Mouse (Mus musculus): ENCODE results near the gene Usp46. TPM values are rescaled to one million over a fixed set of nuclear protein-coding genes. Genes with fewer than 3 reads are reported as not detected.

The Usp46 gene
- polyA plus RNA-seq, 1 experiment from 2014 or later = 37.7 TPM

DNA sequence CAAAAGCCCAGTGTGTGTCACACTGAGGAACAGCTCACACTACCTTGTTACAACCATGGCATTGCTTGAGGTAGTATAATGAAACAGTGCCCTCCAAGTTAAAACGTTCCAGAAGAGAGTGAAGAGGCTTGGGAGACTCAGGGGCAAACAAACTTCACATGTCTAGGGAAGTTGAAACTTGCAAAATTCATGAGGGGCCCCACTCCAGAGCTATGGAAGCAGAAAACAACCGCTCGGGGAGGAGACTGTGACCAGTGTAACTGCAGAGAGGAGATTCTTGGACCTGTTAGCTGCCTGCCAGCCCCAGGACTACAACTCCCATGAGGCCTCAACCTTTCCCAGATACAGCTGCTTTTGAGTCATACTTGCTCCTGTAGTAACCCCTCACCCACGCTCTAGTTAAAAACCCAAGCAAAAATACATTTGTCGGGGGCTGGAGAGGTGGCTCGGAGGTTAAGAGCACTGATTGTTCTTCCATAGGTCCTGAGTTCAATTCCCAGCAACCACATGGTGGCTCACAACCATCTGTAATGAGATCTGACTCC, 25.4 kb downstream of the Usp46 start:
- Histone ChIP-seq H3K4me1 (ENCODE audit: control insufficient read depth, insufficient read depth, low read depth, low read length) (peaks cover 7% of the 10 kb centered on the region; the same call in 1 of the 2 replicates), H3K4me3 (ENCODE audit: low read length) (no peak overlapping the region), H3K36me3 (ENCODE audit: control insufficient read depth, insufficient read depth, low read length) (no peaks in the 10 kb centered on the region), H3K27ac (ENCODE audit: low read depth, low read length) (no peak overlapping the region), H3K9ac (ENCODE audit: low read depth, low read length) (no peak overlapping the region), H3K27me3 (replicated peaks; ENCODE audit: control insufficient read depth, insufficient read depth, low read length) (no peaks in the 10 kb centered on the region), H3K4me2 (ENCODE audit: low read length) (no peak overlapping the region), H3K9me3 (ENCODE audit: control insufficient read depth, low read length) (no peaks in the 10 kb centered on the region)
- 78% methylated on average over 6 of the region's 6 CpGs for WGBS
- ATAC-seq = no peak

DNA sequence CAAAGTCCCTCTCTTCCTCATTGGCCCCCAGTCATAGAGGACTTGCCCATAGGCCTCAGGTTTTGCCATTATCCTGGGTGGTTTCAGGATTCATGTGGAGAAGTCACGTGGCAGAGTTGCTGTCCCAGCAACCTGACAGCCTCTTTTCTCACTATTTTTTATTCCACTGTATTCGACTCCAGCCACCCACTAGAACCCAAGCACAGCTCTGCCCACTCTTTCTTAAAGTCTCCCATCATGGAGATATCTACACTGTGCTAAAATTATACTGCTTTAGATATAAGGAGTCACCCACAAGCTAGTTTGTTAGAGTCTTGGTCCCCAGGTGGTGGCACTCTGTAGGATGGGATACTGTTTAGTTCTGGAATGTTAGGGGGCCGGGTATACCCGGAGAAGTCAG, 27.7 kb downstream of the Usp46 start:
- Histone ChIP-seq H3K9ac (ENCODE audit: low read depth, low read length) (no peak overlapping the region), H3K4me2 (ENCODE audit: low read length) (no peak overlapping the region), H3K27ac (ENCODE audit: low read depth, low read length) (no peak overlapping the region), H3K4me1 (ENCODE audit: control insufficient read depth, insufficient read depth, low read depth, low read length) (peaks cover 6% of the 10 kb centered on the region; the same call in 1 of the 2 replicates), H3K9me3 (ENCODE audit: control insufficient read depth, low read length) (no peaks in the 10 kb centered on the region), H3K4me3 (ENCODE audit: low read length) (no peak overlapping the region), H3K27me3 (replicated peaks; ENCODE audit: control insufficient read depth, insufficient read depth, low read length) (no peaks in the 10 kb centered on the region), H3K36me3 (ENCODE audit: control insufficient read depth, insufficient read depth, low read length) (peaks cover 2% of the 10 kb centered on the region; the same call in 1 of the 2 replicates)
- WGBS = 91% methylated on average over 4 of the region's 4 CpGs
- no peak for ATAC-seq

DNA sequence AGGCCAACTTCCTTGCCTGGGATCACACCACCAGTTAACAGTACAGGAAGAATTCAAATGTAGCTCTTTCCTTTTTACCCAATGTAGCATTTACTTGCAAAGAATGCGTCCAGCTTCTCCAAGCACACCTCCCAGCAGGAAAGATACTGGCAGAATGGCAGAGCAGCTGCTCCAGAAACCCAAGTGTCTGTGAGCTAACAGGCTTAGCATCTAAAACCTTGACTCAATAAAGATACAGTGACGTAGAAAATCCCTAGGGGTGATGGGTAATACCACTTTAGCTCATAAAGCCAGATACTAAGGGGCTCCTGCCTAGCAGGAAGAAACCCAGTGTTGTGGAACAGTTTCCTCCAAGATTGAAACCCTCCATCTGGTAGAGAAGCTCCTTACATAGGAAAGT, 32.8 kb downstream of the Usp46 start:
- 61% methylated on average over 2 of the region's 2 CpGs for WGBS
- ATAC-seq = no peak
- Histone ChIP-seq H3K27ac (ENCODE audit: low read depth, low read length) (no peak overlapping the region), H3K36me3 (ENCODE audit: control insufficient read depth, insufficient read depth, low read length) (peaks cover 6% of the 10 kb centered on the region; the same call in 1 of the 2 replicates), H3K4me3 (ENCODE audit: low read length) (no peak overlapping the region), H3K9me3 (ENCODE audit: control insufficient read depth, low read length) (no peaks in the 10 kb centered on the region), H3K9ac (ENCODE audit: low read depth, low read length) (no peak overlapping the region), H3K4me1 (ENCODE audit: control insufficient read depth, insufficient read depth, low read depth, low read length) (no peaks in the 10 kb centered on the region), H3K4me2 (ENCODE audit: low read length) (no peak overlapping the region), H3K27me3 (replicated peaks; ENCODE audit: control insufficient read depth, insufficient read depth, low read length) (no peaks in the 10 kb centered on the region)

DNA sequence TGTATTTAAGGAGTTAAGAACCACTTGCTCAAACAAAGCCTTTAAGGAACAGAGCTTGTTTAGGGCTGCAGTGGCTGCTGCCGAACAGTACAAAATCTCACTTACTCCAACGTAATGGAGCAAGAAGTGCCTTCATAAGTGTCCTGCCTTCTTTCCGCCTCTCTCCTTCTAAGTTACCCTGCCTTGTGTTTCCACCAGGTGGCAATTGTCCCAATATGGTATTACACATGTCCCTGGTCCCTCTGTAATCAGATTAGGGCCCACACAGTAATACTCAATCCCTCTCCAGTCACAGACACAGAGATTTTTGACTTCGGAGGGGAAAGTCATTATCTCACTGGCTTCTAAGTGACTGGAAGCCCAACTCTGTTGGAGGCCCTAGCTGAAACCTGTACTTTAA, 34.1 kb downstream of the Usp46 start:
- no peak overlapping the region for H3K27ac ChIP-seq (ENCODE audit: low read depth, low read length)
- no peak overlapping the region for H3K4me2 ChIP-seq (ENCODE audit: low read length)
- H3K27me3 ChIP-seq (replicated peaks; ENCODE audit: control insufficient read depth, insufficient read depth, low read length) = no peaks in the 10 kb centered on the region
- peaks cover 6% of the 10 kb centered on the region; the same call in 1 of the 2 replicates for H3K36me3 ChIP-seq (ENCODE audit: control insufficient read depth, insufficient read depth, low read length)
- H3K9ac ChIP-seq (ENCODE audit: low read depth, low read length) = no peak overlapping the region
- no peak overlapping the region for H3K4me3 ChIP-seq (ENCODE audit: low read length)
- no peaks in the 10 kb centered on the region for H3K4me1 ChIP-seq (ENCODE audit: control insufficient read depth, insufficient read depth, low read depth, low read length)
- no peaks in the 10 kb centered on the region for H3K9me3 ChIP-seq (ENCODE audit: control insufficient read depth, low read length)
- WGBS = 89% methylated on average over 4 of the region's 4 CpGs
- no peak for ATAC-seq

DNA sequence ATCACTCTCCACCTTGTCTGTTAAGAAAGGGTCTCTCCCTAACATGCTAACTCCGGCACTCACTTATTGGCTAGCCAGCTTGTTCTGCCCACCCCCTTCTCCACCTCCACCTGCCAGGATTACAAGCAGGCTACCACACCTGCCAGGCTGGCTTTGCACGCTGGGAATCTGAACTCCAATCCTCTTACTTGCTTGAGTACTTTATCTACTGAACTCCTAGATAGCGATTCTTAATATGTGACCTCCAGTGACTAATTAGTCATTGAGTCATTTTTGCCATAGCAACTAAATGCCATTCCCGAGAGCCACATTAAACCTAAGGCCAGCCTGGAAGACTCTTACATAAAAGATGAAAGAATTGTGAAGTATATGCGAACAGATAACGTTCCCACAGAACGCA, 38.4 kb downstream of the Usp46 start:
- WGBS = 70% methylated on average over 7 of the region's 7 CpGs
- H3K9ac ChIP-seq (ENCODE audit: low read depth, low read length) = no peak overlapping the region

DNA sequence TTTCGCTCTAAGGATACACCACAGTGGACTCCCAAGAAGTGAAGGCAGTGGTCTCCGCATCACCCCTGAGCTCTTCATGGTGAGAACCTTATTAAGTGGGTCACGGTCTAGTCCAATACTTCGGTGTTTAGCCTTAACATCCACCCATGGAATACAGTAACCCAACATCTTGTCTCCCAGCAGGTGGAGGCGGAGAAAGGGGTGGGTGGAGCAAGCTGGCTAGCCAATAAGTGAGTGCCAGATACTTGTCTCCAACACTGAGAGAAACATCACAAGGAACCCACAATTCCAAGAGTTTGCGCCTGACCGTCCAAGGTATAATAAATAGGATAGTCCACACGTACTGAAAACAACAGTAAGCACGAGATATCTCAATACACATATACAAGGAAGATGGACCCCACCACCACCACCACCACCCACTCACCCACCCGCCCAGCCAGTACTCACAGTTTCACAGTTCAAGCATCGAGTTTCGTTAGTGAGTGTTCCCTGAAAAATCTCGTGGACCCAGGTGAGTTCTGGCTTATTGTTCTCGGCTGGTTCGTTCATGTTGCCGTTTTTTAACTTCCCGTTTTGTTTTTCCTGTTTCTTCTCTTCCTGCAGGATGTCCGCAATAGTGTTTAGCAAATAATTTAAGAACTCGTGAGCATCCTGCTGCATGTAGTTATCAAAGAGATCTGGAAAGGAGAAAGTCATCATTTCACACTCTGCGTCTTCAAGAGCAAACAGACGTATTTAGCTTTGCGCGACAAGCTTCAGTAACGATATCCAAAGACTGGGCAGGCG, 39.3 kb downstream of the Usp46 start:
- Histone ChIP-seq H3K27ac (ENCODE audit: low read depth, low read length) (no peak overlapping the region), H3K4me2 (ENCODE audit: low read length) (no peak overlapping the region), H3K4me3 (ENCODE audit: low read length) (no peak overlapping the region), H3K27me3 (replicated peaks; ENCODE audit: control insufficient read depth, insufficient read depth, low read length) (no peaks in the 10 kb centered on the region), H3K4me1 (ENCODE audit: control insufficient read depth, insufficient read depth, low read depth, low read length) (no peaks in the 10 kb centered on the region), H3K36me3 (ENCODE audit: control insufficient read depth, insufficient read depth, low read length) (peaks cover 10% of the 10 kb centered on the region; the same call in 1 of the 2 replicates), H3K9ac (ENCODE audit: low read depth, low read length) (no peak overlapping the region), H3K9me3 (ENCODE audit: control insufficient read depth, low read length) (no peaks in the 10 kb centered on the region)
- ATAC-seq = no peak
- 91% methylated on average over 25 of the region's 25 CpGs for WGBS

More for the DNA sequence above, 38.4 kb downstream of the Usp46 start:
- no peak overlapping the region for H3K27ac ChIP-seq (ENCODE audit: low read depth, low read length)
- no peaks in the 10 kb centered on the region for H3K9me3 ChIP-seq (ENCODE audit: control insufficient read depth, low read length)
- H3K27me3 ChIP-seq (replicated peaks; ENCODE audit: control insufficient read depth, insufficient read depth, low read length) = no peaks in the 10 kb centered on the region
- ATAC-seq = no peak
- H3K4me2 ChIP-seq (ENCODE audit: low read length) = no peak overlapping the region
- no peaks in the 10 kb centered on the region for H3K4me1 ChIP-seq (ENCODE audit: control insufficient read depth, insufficient read depth, low read depth, low read length)
- H3K36me3 ChIP-seq (ENCODE audit: control insufficient read depth, insufficient read depth, low read length) = peaks cover 10% of the 10 kb centered on the region; the same call in 1 of the 2 replicates
- no peak overlapping the region for H3K4me3 ChIP-seq (ENCODE audit: low read length)

DNA sequence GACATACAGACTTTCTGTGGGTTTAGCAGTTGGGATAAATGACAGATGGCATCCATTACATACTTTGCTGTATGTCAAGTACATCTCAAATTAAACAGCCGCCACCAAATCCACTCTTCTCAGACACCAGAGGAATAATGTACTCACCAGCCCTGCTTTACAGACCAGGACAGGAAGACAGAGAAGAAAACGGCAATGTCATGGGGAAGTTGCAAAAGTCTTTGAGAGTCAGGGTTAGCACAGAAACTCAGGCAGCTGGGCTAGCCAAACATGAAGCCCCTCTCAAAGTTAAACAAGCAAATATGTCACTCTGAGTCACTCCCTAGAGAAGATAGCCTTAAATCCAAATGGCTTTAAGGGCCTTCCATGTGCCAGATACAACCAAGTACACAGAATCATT, 40.0 kb downstream of the Usp46 start:
- 84% methylated on average over 2 of the region's 2 CpGs for WGBS
- ATAC-seq = no peak

DNA sequence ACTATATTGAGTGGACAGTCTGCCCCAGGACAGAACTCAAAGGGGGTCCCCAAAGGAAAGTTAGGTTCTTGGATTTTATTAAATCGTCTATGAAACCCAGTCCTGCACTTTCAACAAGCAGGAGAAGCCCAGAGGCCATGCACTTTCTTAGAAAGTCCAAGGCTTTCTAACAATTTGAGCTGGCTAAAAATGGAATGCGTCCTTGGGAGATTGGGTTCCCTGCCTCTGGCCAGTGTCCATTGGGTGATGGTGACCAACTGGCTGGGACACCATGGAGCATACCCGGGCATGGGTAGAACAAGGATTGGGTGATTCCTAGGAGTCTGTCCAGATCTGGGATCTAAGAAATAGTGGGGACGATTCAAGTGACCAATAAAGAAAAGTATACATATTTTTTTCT, 47.7 kb downstream of the Usp46 start:
- no peak overlapping the region for H3K4me2 ChIP-seq (ENCODE audit: low read length)
- H3K4me1 ChIP-seq (ENCODE audit: control insufficient read depth, insufficient read depth, low read depth, low read length) = no peaks in the 10 kb centered on the region
- H3K27me3 ChIP-seq (replicated peaks; ENCODE audit: control insufficient read depth, insufficient read depth, low read length) = no peaks in the 10 kb centered on the region
- H3K9me3 ChIP-seq (ENCODE audit: control insufficient read depth, low read length) = no peaks in the 10 kb centered on the region
- H3K36me3 ChIP-seq (ENCODE audit: control insufficient read depth, insufficient read depth, low read length) = no peaks in the 10 kb centered on the region
- no peak for ATAC-seq
- no peak overlapping the region for H3K9ac ChIP-seq (ENCODE audit: low read depth, low read length)
- WGBS = 90% methylated on average over 4 of the region's 4 CpGs
- no peak overlapping the region for H3K4me3 ChIP-seq (ENCODE audit: low read length)
- no peak overlapping the region for H3K27ac ChIP-seq (ENCODE audit: low read depth, low read length)

More for the DNA sequence above, 40.0 kb downstream of the Usp46 start:
- Histone ChIP-seq H3K4me1 (ENCODE audit: control insufficient read depth, insufficient read depth, low read depth, low read length) (no peaks in the 10 kb centered on the region), H3K4me3 (ENCODE audit: low read length) (no peak overlapping the region), H3K27ac (ENCODE audit: low read depth, low read length) (no peak overlapping the region), H3K4me2 (ENCODE audit: low read length) (no peak overlapping the region), H3K27me3 (replicated peaks; ENCODE audit: control insufficient read depth, insufficient read depth, low read length) (no peaks in the 10 kb centered on the region), H3K9ac (ENCODE audit: low read depth, low read length) (no peak overlapping the region), H3K36me3 (ENCODE audit: control insufficient read depth, insufficient read depth, low read length) (peaks cover 10% of the 10 kb centered on the region; the same call in 1 of the 2 replicates), H3K9me3 (ENCODE audit: control insufficient read depth, low read length) (no peaks in the 10 kb centered on the region)

DNA sequence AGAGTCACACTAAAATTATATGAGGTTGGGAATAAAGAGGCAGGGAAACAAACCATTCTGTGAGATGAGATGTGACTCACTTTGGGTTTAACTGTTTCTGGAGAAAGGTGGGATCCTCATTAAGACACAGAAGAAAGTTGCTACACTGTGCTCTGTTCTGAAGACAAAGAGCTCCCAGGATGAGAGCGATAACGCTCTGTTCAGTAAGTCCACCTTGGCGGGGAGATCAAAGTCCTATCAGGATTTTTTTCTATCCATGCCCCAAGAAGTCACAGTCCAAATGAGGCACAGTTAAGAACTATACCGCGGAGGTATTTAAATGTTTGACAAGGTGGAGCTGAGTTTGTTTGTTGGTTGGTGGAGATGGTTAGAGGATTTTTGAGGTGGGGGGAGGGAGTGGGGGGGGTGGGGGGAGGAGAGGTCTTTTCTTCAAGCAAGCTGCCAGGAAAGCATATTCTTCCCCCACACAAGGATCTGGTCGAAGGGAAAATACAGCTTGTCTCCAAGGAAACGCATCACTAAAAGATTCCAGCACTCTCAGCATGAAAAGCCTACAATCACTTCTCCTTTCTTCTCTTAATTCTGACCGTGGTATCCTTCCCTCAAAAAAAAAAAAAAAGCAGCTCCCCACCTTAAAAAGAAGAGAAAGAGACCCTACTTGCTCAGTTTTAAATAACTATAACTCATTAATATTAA, 49.2 kb downstream of the Usp46 start:
- Histone ChIP-seq H3K9me3 (ENCODE audit: control insufficient read depth, low read length) (no peaks in the 10 kb centered on the region), H3K9ac (ENCODE audit: low read depth, low read length) (no peak overlapping the region), H3K27me3 (replicated peaks; ENCODE audit: control insufficient read depth, insufficient read depth, low read length) (no peaks in the 10 kb centered on the region), H3K4me2 (ENCODE audit: low read length) (no peak overlapping the region), H3K27ac (ENCODE audit: low read depth, low read length) (no peak overlapping the region), H3K36me3 (ENCODE audit: control insufficient read depth, insufficient read depth, low read length) (no peaks in the 10 kb centered on the region; the same call in 1 of the 2 replicates), H3K4me3 (ENCODE audit: low read length) (no peak overlapping the region), H3K4me1 (ENCODE audit: control insufficient read depth, insufficient read depth, low read depth, low read length) (no peaks in the 10 kb centered on the region)
- 61% methylated on average over 8 of the region's 8 CpGs for WGBS
- ATAC-seq = no peak
